Mouse (Mus musculus) midbrain, embryonic 15.5 days (tissue): ENCODE measurements around the gene Apbb1. TPM values are rescaled to one million over a fixed set of nuclear protein-coding genes. Genes with fewer than 3 reads are reported as not detected.

Source experiments
- ATAC-seq: fragments of 200-750 bp; cut with Nextera tagmentation; replicated peaks from 2 replicates; pipeline ENCODE4 v1.8.0; 2017; ENCODE audit warnings: moderate TSS enrichment
- H3K27ac ChIP-seq: fragments of 300-500 bp; sonication (generic); 2 replicates; pipeline ENCODE4 v1.5.1; 2015; ENCODE audit warnings: mild to moderate bottlenecking, inconsistent platforms
- H3K27me3 ChIP-seq: fragments of 300-500 bp; sonication (generic); replicated peaks from 2 replicates; pipeline ENCODE4 v1.6.1; 2015; ENCODE audit warnings: inconsistent platforms
- H3K36me3 ChIP-seq: fragments of 300-500 bp; sonication (generic); replicated peaks from 2 replicates; pipeline ENCODE4 v1.6.1; 2015; ENCODE audit warnings: inconsistent platforms
- H3K4me1 ChIP-seq: fragments of 300-500 bp; sonication (generic); 2 replicates; pipeline ENCODE4 v1.6.1; 2015; ENCODE audit warnings: inconsistent platforms
- H3K4me2 ChIP-seq: fragments of 300-500 bp; sonication (generic); 2 replicates; pipeline ENCODE4 v1.6.1; 2015; ENCODE audit warnings: inconsistent platforms, mild to moderate bottlenecking, moderate library complexity
- H3K4me3 ChIP-seq: fragments of 300-500 bp; sonication (generic); 2 replicates; pipeline ENCODE4 v1.5.1; 2015; ENCODE audit warnings: mild to moderate bottlenecking, inconsistent platforms
- H3K9ac ChIP-seq: fragments of 300-500 bp; sonication (generic); 2 replicates; pipeline ENCODE4 v1.6.1; 2015; ENCODE audit warnings: mild to moderate bottlenecking, inconsistent platforms
- H3K9me3 ChIP-seq: fragments of 300-500 bp; sonication (generic); 2 replicates; pipeline ENCODE4 v1.6.1; 2016; ENCODE audit warnings: inconsistent platforms
- WGBS: fragments of 180-500 bp; shearing (Covaris S2); methylation state at CpG from one replicate; pipeline ENCODE4 v1.1.7; 2015; ENCODE audit warnings: mixed read lengths; 5-methylcytosine and 5-hydroxymethylcytosine counted together
- polyA plus RNA-seq: library from polyadenylated mRNA; unstranded; fragments of >200 nt; fragmentation: Nextera tagmentation; extraction: Ambion mirVana; gene quantifications from 2 replicates; pipeline ENCODE4 v1.2.1, GENCODE M21; 2015

Gene Apbb1
- polyA plus RNA-seq, 1 experiment from 2014 or later, result 319 TPM

- peak; percentile 59 for ATAC-seq
- Histone ChIP-seq H3K9me3 (no peaks in the 10 kb centered on the region), H3K27ac (no peak overlapping the region), H3K4me3 (no peak overlapping the region), H3K4me2 (no peak overlapping the region), H3K4me1 (peaks cover 14% of the 10 kb centered on the region), H3K9ac (no peak overlapping the region), H3K36me3 (no peaks in the 10 kb centered on the region), H3K27me3 (no peaks in the 10 kb centered on the region)
- 12% methylated on average over 5 of the region's 5 CpGs for WGBS
These were observed 66.3 kb downstream of the Apbb1 start for GRCm38 (mm10) chr7:105515178-105515577.

- peak; percentile 7; the same call in 1 of the 2 replicates for ATAC-seq
- Histone ChIP-seq H3K27me3 (no peaks in the 10 kb centered on the region), H3K36me3 (no peaks in the 10 kb centered on the region), H3K4me1 (peaks cover 14% of the 10 kb centered on the region), H3K27ac (no peak overlapping the region), H3K4me2 (no peak overlapping the region), H3K9ac (no peak overlapping the region), H3K9me3 (no peaks in the 10 kb centered on the region), H3K4me3 (no peak overlapping the region)
- WGBS, result 51% methylated on average over 5 of the region's 5 CpGs
These were observed 66.9 kb downstream of the Apbb1 start for GRCm38 (mm10) chr7:105514561-105514960.

- no peak overlapping the region for H3K9ac ChIP-seq
- 42% methylated on average over 5 of the region's 5 CpGs for WGBS
- no peak overlapping the region for H3K4me2 ChIP-seq
- H3K27me3 ChIP-seq, result no peaks in the 10 kb centered on the region
- ATAC-seq, result peak; percentile 94
- H3K27ac ChIP-seq, result 0 out of 2 replicates have a peak overlapping the region, but pooled peaks have one; percentile 48
- H3K4me3 ChIP-seq, result no peak overlapping the region
- H3K9me3 ChIP-seq, result no peaks in the 10 kb centered on the region
- no peaks in the 10 kb centered on the region for H3K36me3 ChIP-seq
- peaks cover 14% of the 10 kb centered on the region for H3K4me1 ChIP-seq
These were observed 67.6 kb downstream of the Apbb1 start for GRCm38 (mm10) chr7:105513845-105514291.

- Histone ChIP-seq H3K4me1 (peaks cover 11% of the 10 kb centered on the region), H3K4me2 (no peak overlapping the region), H3K27ac (no peak overlapping the region), H3K27me3 (no peaks in the 10 kb centered on the region), H3K36me3 (no peaks in the 10 kb centered on the region), H3K9me3 (no peaks in the 10 kb centered on the region), H3K4me3 (no peak overlapping the region), H3K9ac (no peak overlapping the region)
- ATAC-seq, result no peak
- WGBS, result 85% methylated on average over 5 of the region's 5 CpGs
These were observed 71.3 kb downstream of the Apbb1 start for GRCm38 (mm10) chr7:105510143-105510542.

Other genes with a start within 250 kb of the Apbb1 start
- gene Olfr690, start 247.5 kb downstream of the Apbb1 start, polyA plus RNA-seq, result not detected in 2 replicates
- 0.28 and 0.46 TPM in 2 replicates for gene Olfr691, start 239.4 kb downstream of the Apbb1 start, polyA plus RNA-seq
- not detected in 2 replicates for gene Olfr692, start 213.4 kb downstream of the Apbb1 start, polyA plus RNA-seq
- not detected in 2 replicates for gene Gm5901, start 206.6 kb downstream of the Apbb1 start, polyA plus RNA-seq
- 51.8 and 52.7 TPM in 2 replicates for gene Fam160a2, start 181.6 kb downstream of the Apbb1 start, polyA plus RNA-seq
- 0.09 and 0.10 TPM in 2 replicates for gene Cnga4, start 177.1 kb downstream of the Apbb1 start, polyA plus RNA-seq
- 4.5 and 5.9 TPM in 2 replicates for gene Cckbr, start 155.9 kb downstream of the Apbb1 start, polyA plus RNA-seq
- 27.1 and 33.1 TPM in 2 replicates for gene Cavin3, start 99.4 kb downstream of the Apbb1 start, polyA plus RNA-seq
- gene Smpd1, start 27.3 kb downstream of the Apbb1 start, polyA plus RNA-seq, result 93.0 and 94.6 TPM in 2 replicates
- 0.18 and 0.41 TPM in 2 replicates for gene Hpx, start 18.5 kb upstream of the Apbb1 start, polyA plus RNA-seq
- gene Trim3, start 51.9 kb upstream of the Apbb1 start, polyA plus RNA-seq, result 106 and 107 TPM in 2 replicates
- 127 and 140 TPM in 2 replicates for gene Timm10b, start 58.4 kb upstream of the Apbb1 start, polyA plus RNA-seq
- 86.7 and 96.9 TPM in 2 replicates for gene Arfip2, start 58.8 kb upstream of the Apbb1 start, polyA plus RNA-seq
- 12.8 and 18.7 TPM in 2 replicates for gene Gm45799, start 58.9 kb upstream of the Apbb1 start, polyA plus RNA-seq
- 1.00 and 2.7 TPM in 2 replicates for gene Dnhd1, start 69.2 kb upstream of the Apbb1 start, polyA plus RNA-seq
- gene Ilk, start 154.9 kb upstream of the Apbb1 start, polyA plus RNA-seq, result 192 and 207 TPM in 2 replicates
- 22.4 and 22.9 TPM in 2 replicates for gene Rrp8, start 155.7 kb upstream of the Apbb1 start, polyA plus RNA-seq
- gene Taf10, start 162.7 kb upstream of the Apbb1 start, polyA plus RNA-seq, result 89.7 and 99.0 TPM in 2 replicates
- 38.7 and 43.4 TPM in 2 replicates for gene Tpp1, start 170.6 kb upstream of the Apbb1 start, polyA plus RNA-seq
- 17.9 and 19.0 TPM in 2 replicates for gene Dchs1, start 206.0 kb upstream of the Apbb1 start, polyA plus RNA-seq
- gene Mrpl17, start 229.4 kb upstream of the Apbb1 start, polyA plus RNA-seq, result 173 and 175 TPM in 2 replicates